Mouse (Mus musculus) hindbrain, embryonic 12.5 days (tissue): Measurements from ENCODE around the gene Akr1cl. TPM values are rescaled to one million over a fixed set of nuclear protein-coding genes. Genes with fewer than 3 reads are reported as not detected.

Source experiments
- ATAC-seq: fragments of 200-750 bp; cut with Nextera tagmentation; 2 replicates; pipeline ENCODE4 v1.8.0; 2017; ENCODE audit warnings: moderate TSS enrichment; ENCODE audit not compliant: low FRiP score
- H3K27ac ChIP-seq: fragments of 300-500 bp; sonication (generic); 2 replicates; pipeline ENCODE4 v1.5.1; 2016; ENCODE audit warnings: mild to moderate bottlenecking
- H3K27me3 ChIP-seq: fragments of 300-500 bp; sonication (generic); 2 replicates; pipeline ENCODE4 v1.6.1; 2016; ENCODE audit warnings: mild to moderate bottlenecking
- H3K36me3 ChIP-seq: fragments of 300-500 bp; sonication (generic); 2 replicates; pipeline ENCODE4 v1.6.1; 2016; ENCODE audit warnings: mild to moderate bottlenecking
- H3K4me1 ChIP-seq: fragments of 300-500 bp; sonication (generic); 2 replicates; pipeline ENCODE4 v1.6.1; 2016
- H3K4me2 ChIP-seq: fragments of 300-500 bp; sonication (generic); replicated peaks from 2 replicates; pipeline ENCODE4 v1.6.1; 2016; ENCODE audit warnings: mild to moderate bottlenecking
- H3K4me3 ChIP-seq: fragments of 300-500 bp; sonication (generic); 2 replicates; pipeline ENCODE4 v1.5.1; 2016; ENCODE audit warnings: mild to moderate bottlenecking
- H3K9ac ChIP-seq: fragments of 300-500 bp; sonication (generic); 2 replicates; pipeline ENCODE4 v1.6.1; 2016; ENCODE audit warnings: mild to moderate bottlenecking, moderate library complexity
- H3K9me3 ChIP-seq: fragments of 300-500 bp; sonication (generic); replicated peaks from 2 replicates; pipeline ENCODE4 v1.6.1; 2016; ENCODE audit warnings: mild to moderate bottlenecking
- WGBS: fragments of 180-500 bp; shearing (Covaris S2); methylation state at CpG from one replicate; pipeline ENCODE4 v1.1.7; 2016; 5-methylcytosine and 5-hydroxymethylcytosine counted together
- polyA plus RNA-seq: library from polyadenylated mRNA; unstranded; fragments of >200 nt; fragmentation: Nextera tagmentation; extraction: Ambion mirVana; gene quantifications from 2 replicates; pipeline ENCODE4 v1.2.1, GENCODE M21; 2016

The Akr1cl gene
- polyA plus RNA-seq, 1 experiment from 2014 or later = 0.41 TPM

GRCm38 (mm10) chr1:65041837-65042236, 9.3 kb upstream of the Akr1cl start:
- H3K9me3 ChIP-seq = no peaks in the 10 kb centered on the region
- no peaks in the 10 kb centered on the region for H3K27me3 ChIP-seq
- H3K4me3 ChIP-seq = no peak overlapping the region
- H3K9ac ChIP-seq = no peak overlapping the region
- no peaks in the 10 kb centered on the region for H3K4me1 ChIP-seq
- ATAC-seq = no peak
- H3K27ac ChIP-seq = no peak overlapping the region
- 94% methylated on average over 3 of the region's 3 CpGs for WGBS
- no peak overlapping the region for H3K4me2 ChIP-seq
- no peaks in the 10 kb centered on the region for H3K36me3 ChIP-seq

- no peak overlapping the region for H3K4me3 ChIP-seq
- no peaks in the 10 kb centered on the region for H3K27me3 ChIP-seq
- H3K27ac ChIP-seq = no peak overlapping the region
- H3K36me3 ChIP-seq = no peaks in the 10 kb centered on the region
- no peaks in the 10 kb centered on the region for H3K9me3 ChIP-seq
- H3K9ac ChIP-seq = no peak overlapping the region
- WGBS = 75% methylated on average over 6 of the region's 6 CpGs
- no peaks in the 10 kb centered on the region for H3K4me1 ChIP-seq
- ATAC-seq = no peak
- H3K4me2 ChIP-seq = no peak overlapping the region
Observed at GRCm38 (mm10) chr1:65040806-65041205, 8.2 kb upstream of the Akr1cl start.

- no peak overlapping the region for H3K27ac ChIP-seq
- ATAC-seq = no peak
- H3K4me1 ChIP-seq = no peaks in the 10 kb centered on the region
- no peaks in the 10 kb centered on the region for H3K27me3 ChIP-seq
- H3K4me2 ChIP-seq = no peak overlapping the region
- H3K4me3 ChIP-seq = no peak overlapping the region
- H3K9ac ChIP-seq = no peak overlapping the region
- H3K9me3 ChIP-seq = no peaks in the 10 kb centered on the region
- H3K36me3 ChIP-seq = no peaks in the 10 kb centered on the region
- 70% methylated on average over 3 of the region's 3 CpGs for WGBS
Observed at GRCm38 (mm10) chr1:65039679-65040078, 7.1 kb upstream of the Akr1cl start.

- H3K27me3 ChIP-seq = no peaks in the 10 kb centered on the region
- no peak overlapping the region for H3K9ac ChIP-seq
- H3K27ac ChIP-seq = no peak overlapping the region
- no peak for ATAC-seq
- no peaks in the 10 kb centered on the region for H3K9me3 ChIP-seq
- 71% methylated on average over 2 of the region's 2 CpGs for WGBS
- no peak overlapping the region for H3K4me3 ChIP-seq
- H3K36me3 ChIP-seq = no peaks in the 10 kb centered on the region
- no peaks in the 10 kb centered on the region for H3K4me1 ChIP-seq
- H3K4me2 ChIP-seq = no peak overlapping the region
Observed at GRCm38 (mm10) chr1:65037542-65037941, 5.0 kb upstream of the Akr1cl start.

- no peak for ATAC-seq
- H3K9me3 ChIP-seq = no peaks in the 10 kb centered on the region
- no peaks in the 10 kb centered on the region for H3K36me3 ChIP-seq
- H3K27me3 ChIP-seq = no peaks in the 10 kb centered on the region
- H3K4me2 ChIP-seq = no peak overlapping the region
- WGBS = 49% methylated on average over 3 of the region's 3 CpGs
- no peak overlapping the region for H3K4me3 ChIP-seq
- no peak overlapping the region for H3K27ac ChIP-seq
- H3K9ac ChIP-seq = no peak overlapping the region
- H3K4me1 ChIP-seq = no peaks in the 10 kb centered on the region
Observed at GRCm38 (mm10) chr1:65035513-65035912, 3.0 kb upstream of the Akr1cl start.

- H3K4me2 ChIP-seq = no peak overlapping the region
- no peak overlapping the region for H3K9ac ChIP-seq
- no peak overlapping the region for H3K4me3 ChIP-seq
- no peak for ATAC-seq
- H3K27ac ChIP-seq = no peak overlapping the region
- no peaks in the 10 kb centered on the region for H3K9me3 ChIP-seq
- H3K27me3 ChIP-seq = no peaks in the 10 kb centered on the region
- no peaks in the 10 kb centered on the region for H3K4me1 ChIP-seq
- no peaks in the 10 kb centered on the region for H3K36me3 ChIP-seq
- WGBS = 71% methylated on average over 9 of the region's 9 CpGs
Observed at GRCm38 (mm10) chr1:65028206-65028605, 4.4 kb downstream of the Akr1cl start.

GRCm38 (mm10) chr1:65012726-65013125, 19.8 kb downstream of the Akr1cl start:
- H3K36me3 ChIP-seq = no peaks in the 10 kb centered on the region

GRCm38 (mm10) chr1:65010153-65010552, 22.4 kb downstream of the Akr1cl start:
- Histone ChIP-seq H3K27ac (no peak overlapping the region), H3K27me3 (no peaks in the 10 kb centered on the region), H3K4me1 (no peaks in the 10 kb centered on the region), H3K4me3 (no peak overlapping the region), H3K4me2 (no peak overlapping the region), H3K9ac (no peak overlapping the region), H3K9me3 (no peaks in the 10 kb centered on the region), H3K36me3 (no peaks in the 10 kb centered on the region)
- 0 out of 2 replicates have a peak, but pooled peaks have one; percentile 43 for ATAC-seq
- WGBS = 19% methylated on average over 9 of the region's 9 CpGs

More at GRCm38 (mm10) chr1:65012726-65013125, 19.8 kb downstream of the Akr1cl start:
- 79% methylated on average over 4 of the region's 4 CpGs for WGBS
- Histone ChIP-seq H3K4me3 (no peak overlapping the region), H3K27me3 (no peaks in the 10 kb centered on the region), H3K27ac (no peak overlapping the region), H3K9me3 (no peaks in the 10 kb centered on the region), H3K4me2 (no peak overlapping the region), H3K9ac (no peak overlapping the region), H3K4me1 (no peaks in the 10 kb centered on the region)
- no peak for ATAC-seq

- Histone ChIP-seq H3K4me2 (no peak overlapping the region), H3K36me3 (no peaks in the 10 kb centered on the region), H3K4me3 (no peak overlapping the region), H3K27me3 (no peaks in the 10 kb centered on the region), H3K27ac (no peak overlapping the region), H3K9ac (no peak overlapping the region), H3K9me3 (no peaks in the 10 kb centered on the region), H3K4me1 (no peaks in the 10 kb centered on the region)
- 87% methylated on average over 6 of the region's 6 CpGs for WGBS
- no peak for ATAC-seq
Observed at GRCm38 (mm10) chr1:65005575-65005974, 27.0 kb downstream of the Akr1cl start.

GRCm38 (mm10) chr1:65004526-65004925, 28.0 kb downstream of the Akr1cl start:
- Histone ChIP-seq H3K9ac (no peak overlapping the region), H3K27me3 (no peaks in the 10 kb centered on the region), H3K4me2 (no peak overlapping the region), H3K4me1 (no peaks in the 10 kb centered on the region), H3K27ac (no peak overlapping the region), H3K9me3 (no peaks in the 10 kb centered on the region), H3K4me3 (no peak overlapping the region), H3K36me3 (no peaks in the 10 kb centered on the region)
- ATAC-seq = no peak
- 79% methylated on average over 4 of the region's 4 CpGs for WGBS

- WGBS = 81% methylated on average over 4 of the region's 4 CpGs
- Histone ChIP-seq H3K4me1 (no peaks in the 10 kb centered on the region), H3K36me3 (no peaks in the 10 kb centered on the region), H3K9me3 (no peaks in the 10 kb centered on the region), H3K27me3 (no peaks in the 10 kb centered on the region), H3K4me3 (no peak overlapping the region), H3K4me2 (no peak overlapping the region), H3K27ac (no peak overlapping the region), H3K9ac (no peak overlapping the region)
- ATAC-seq = no peak
Observed at GRCm38 (mm10) chr1:64993206-64993605, 39.4 kb downstream of the Akr1cl start.

- H3K4me3 ChIP-seq = no peak overlapping the region
- H3K9me3 ChIP-seq = no peaks in the 10 kb centered on the region
- no peaks in the 10 kb centered on the region for H3K27me3 ChIP-seq
- H3K9ac ChIP-seq = no peak overlapping the region
- ATAC-seq = no peak
- H3K27ac ChIP-seq = no peak overlapping the region
- H3K4me2 ChIP-seq = no peak overlapping the region
- H3K36me3 ChIP-seq = no peaks in the 10 kb centered on the region
- no peaks in the 10 kb centered on the region for H3K4me1 ChIP-seq
Observed at GRCm38 (mm10) chr1:64988176-64988575, 44.4 kb downstream of the Akr1cl start.

GRCm38 (mm10) chr1:64986120-64986519, 46.4 kb downstream of the Akr1cl start:
- Histone ChIP-seq H3K4me1 (no peaks in the 10 kb centered on the region), H3K27ac (no peak overlapping the region), H3K9me3 (no peaks in the 10 kb centered on the region), H3K4me2 (no peak overlapping the region), H3K27me3 (no peaks in the 10 kb centered on the region), H3K36me3 (no peaks in the 10 kb centered on the region), H3K9ac (no peak overlapping the region), H3K4me3 (no peak overlapping the region)
- WGBS = 49% methylated on average over 7 of the region's 7 CpGs
- no peak for ATAC-seq
